Mouse (Mus musculus) E14TG2a.4 (cell line): ENCODE results near the gene Abcc3.
"Not testable (repeated sequence)": the region's sequence is repeated elsewhere in the genome, so short reads cannot be mapped to it uniquely, and the experiment has no call there.

ENCODE experiments used
- H3K27me3 ChIP-seq: 2 replicates; pipeline ENCODE4 v1.6.1; 2014; ENCODE audit warnings: low read length, control low read depth; ENCODE audit not compliant: insufficient read depth
- H3K36me3 ChIP-seq: 2 replicates; pipeline ENCODE4 v1.6.1; 2014; ENCODE audit warnings: low read length, control low read depth; ENCODE audit not compliant: insufficient read depth
- H3K4me1 ChIP-seq: replicated peaks from 2 replicates; pipeline ENCODE4 v1.6.1; 2014; ENCODE audit warnings: low read depth, low read length, control low read depth
- H3K4me3 ChIP-seq: replicated peaks from 2 replicates; pipeline ENCODE4 v1.5.1; 2014; ENCODE audit warnings: mild to moderate bottlenecking, low read length
- H3K9me3 ChIP-seq: 2 replicates; pipeline ENCODE4 v1.6.1; 2014; ENCODE audit warnings: low read length, control low read depth
- CTCF ChIP-seq: conservative IDR thresholded peaks from 2 replicates; pipeline ENCODE4 v1.5.1; 2014; ENCODE audit warnings: low read length
- NANOG ChIP-seq: IDR thresholded peaks from 2 replicates; pipeline ENCODE4 v1.6.1; 2014; ENCODE audit warnings: borderline replicate concordance, low read length, mixed read lengths
- POU5F1 ChIP-seq: IDR thresholded peaks from 2 replicates; pipeline ENCODE4 v1.6.1; 2014; ENCODE audit warnings: low read length, borderline replicate concordance

Gene Abcc3

DNA sequence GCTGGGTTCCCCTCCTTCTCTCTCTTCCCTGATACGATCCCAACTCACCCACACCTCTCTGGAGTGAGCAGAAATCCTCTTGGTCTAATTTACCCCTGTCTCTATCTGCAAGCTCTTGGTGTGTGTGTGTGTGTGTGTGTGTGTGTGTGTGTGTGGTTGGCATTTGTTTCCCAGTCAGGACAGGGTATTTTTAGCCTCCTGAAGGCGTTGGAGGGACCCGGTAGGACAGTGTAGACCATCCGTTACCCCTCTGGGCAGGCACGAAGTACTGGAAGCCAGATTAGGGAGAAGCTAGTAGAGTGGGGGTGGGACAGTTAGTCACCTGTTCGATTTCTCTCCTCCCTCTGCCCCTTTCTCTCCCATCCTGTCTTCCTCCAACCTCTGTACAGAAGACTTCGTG is 1.3 kb upstream of the Abcc3 start:
- Histone ChIP-seq H3K4me3 (no peak overlapping the region), H3K27me3 (peaks cover 48% of the 10 kb centered on the region), H3K9me3 (no peaks in the 10 kb centered on the region), H3K36me3 (no peaks in the 10 kb centered on the region), H3K4me1 (peaks cover 17% of the 10 kb centered on the region; the same call in 1 of the 2 replicates)
- TF ChIP-seq NANOG (no peak), POU5F1 (no peak), CTCF (no peak)

DNA sequence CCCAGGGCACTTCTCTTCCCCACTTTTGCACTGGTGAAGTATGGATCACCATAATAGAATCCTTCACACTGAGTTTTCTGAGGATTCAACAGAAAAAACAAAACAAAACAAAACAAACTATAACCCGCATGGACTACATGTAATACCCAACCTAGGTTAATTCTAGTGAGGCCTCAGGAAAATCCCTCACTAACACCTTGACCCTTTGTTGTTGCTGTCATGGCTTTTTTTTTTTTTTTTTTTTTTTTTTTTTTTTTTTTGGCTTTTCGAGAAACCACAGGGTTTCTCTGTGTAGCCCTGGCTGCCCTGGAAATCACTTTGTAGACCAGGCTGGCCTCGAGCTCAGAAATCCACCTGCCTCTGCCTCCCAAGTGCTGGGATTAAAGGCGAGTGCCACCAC is 693 bp upstream of the Abcc3 start:
- not testable (repeated sequence) for H3K4me3 ChIP-seq, H3K9me3 ChIP-seq, H3K36me3 ChIP-seq
- H3K4me1 ChIP-seq = peaks cover 17% of the 10 kb centered on the region; the same call in 1 of the 2 replicates
- peaks cover 48% of the 10 kb centered on the region for H3K27me3 ChIP-seq

DNA sequence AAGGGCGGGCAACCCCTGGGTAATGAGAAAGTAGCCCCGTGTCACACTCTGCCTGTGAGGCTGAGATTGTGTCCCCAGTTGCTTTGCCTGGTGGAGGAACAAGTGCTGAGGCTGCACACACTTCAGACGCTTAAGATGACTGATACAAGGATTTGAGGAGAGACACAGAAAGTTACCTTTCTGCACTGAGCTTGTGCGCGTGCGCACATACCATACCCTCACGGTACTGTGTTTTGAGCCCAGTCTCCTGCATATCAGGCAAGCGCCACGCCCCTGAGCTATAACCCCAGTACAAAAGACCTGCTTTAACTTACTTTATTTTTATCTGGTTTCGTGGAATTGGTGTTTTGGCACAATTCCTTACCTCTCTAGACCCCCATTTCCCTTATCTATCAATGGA is 1.1 kb downstream of the Abcc3 start:
- TF ChIP-seq CTCF = no peak
- no peak for TF ChIP-seq POU5F1
- TF ChIP-seq NANOG = no peak
- Histone ChIP-seq H3K4me3 (no peak overlapping the region), H3K27me3 (peaks cover 48% of the 10 kb centered on the region), H3K36me3 (no peaks in the 10 kb centered on the region), H3K4me1 (peaks cover 17% of the 10 kb centered on the region; the same call in 1 of the 2 replicates), H3K9me3 (no peaks in the 10 kb centered on the region)

DNA sequence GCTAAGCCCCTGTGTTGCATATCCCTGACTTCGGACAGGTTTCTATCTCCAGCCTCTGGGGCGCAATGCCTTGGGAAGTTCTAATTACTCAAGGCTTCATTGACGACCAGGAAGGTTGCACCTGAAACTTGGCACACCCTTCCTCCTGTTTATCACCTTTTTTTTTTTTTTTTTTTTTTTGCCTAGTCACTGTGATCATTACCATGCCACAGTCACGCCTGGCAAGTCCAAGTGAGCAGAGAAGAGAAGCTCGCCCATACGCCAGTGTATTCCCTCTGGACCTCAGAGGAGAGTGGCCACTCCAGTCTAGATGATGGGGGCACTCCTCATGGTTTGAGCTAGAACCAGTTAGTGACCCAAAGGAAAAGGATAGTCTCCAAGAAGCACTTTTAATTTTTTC is 2.0 kb downstream of the Abcc3 start:
- no peak for TF ChIP-seq CTCF
- TF ChIP-seq NANOG = no peak
- no peak for TF ChIP-seq POU5F1
- Histone ChIP-seq H3K9me3 (no peaks in the 10 kb centered on the region), H3K4me1 (peaks cover 17% of the 10 kb centered on the region; the same call in 1 of the 2 replicates), H3K36me3 (no peaks in the 10 kb centered on the region), H3K4me3 (no peak overlapping the region), H3K27me3 (peaks cover 47% of the 10 kb centered on the region)

DNA sequence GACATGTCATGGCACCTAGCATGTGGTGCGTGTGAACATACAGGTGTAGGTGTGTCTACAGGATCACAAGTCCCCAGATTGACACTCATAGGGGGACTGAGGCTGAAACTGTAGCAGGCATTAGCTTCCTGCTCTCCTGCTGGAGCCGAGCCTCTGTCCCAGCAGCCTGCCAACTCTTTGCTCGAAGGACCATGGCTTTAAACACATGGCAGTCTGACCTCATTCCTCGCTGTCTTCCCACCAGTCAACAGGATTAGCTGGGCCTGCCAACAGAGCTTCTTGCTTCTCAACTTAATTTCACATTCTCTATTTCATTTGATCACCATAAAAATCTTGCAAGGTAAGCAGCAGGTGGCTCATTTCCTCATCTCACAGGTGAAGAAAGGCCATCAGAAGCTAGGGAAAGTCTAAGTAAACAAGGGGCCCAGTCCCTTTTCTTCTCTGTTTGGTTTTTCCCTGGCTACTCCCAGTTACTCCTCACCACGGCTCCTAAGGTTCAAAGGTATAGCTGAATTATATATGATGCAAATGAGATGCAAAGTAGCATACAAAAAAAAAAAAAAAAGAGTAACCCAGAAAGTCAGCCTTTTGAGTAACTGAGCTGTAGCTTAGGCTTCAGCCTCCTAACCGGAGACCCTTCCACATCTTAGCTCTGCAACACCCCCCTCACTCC is 2.9 kb downstream of the Abcc3 start:
- Histone ChIP-seq H3K27me3 (peaks cover 40% of the 10 kb centered on the region), H3K36me3 (no peaks in the 10 kb centered on the region), H3K9me3 (no peaks in the 10 kb centered on the region), H3K4me3 (no peak overlapping the region), H3K4me1 (peaks cover 17% of the 10 kb centered on the region; the same call in 1 of the 2 replicates)
- TF ChIP-seq CTCF (no peak), NANOG (no peak), POU5F1 (no peak)

DNA sequence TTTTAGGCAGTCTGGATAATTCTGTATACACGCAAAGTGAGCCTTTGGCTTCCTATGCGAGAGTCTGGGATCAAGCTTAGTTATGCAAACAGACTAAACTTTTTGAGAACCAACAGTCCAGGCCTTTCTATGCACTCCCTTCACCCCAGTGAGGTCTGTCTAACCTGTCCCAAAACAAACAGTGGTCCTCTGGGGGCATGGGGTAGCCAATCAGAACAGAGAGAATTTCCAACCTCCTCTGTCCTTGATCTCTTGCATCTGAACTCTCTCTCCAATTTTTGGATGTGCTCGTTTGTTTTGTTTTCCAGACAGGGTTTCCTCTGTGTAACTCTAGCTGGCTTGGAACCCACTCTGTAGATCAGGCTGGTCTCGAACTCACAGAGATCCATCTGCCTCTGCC is 3.8 kb downstream of the Abcc3 start:
- H3K4me3 ChIP-seq = no peak overlapping the region
- TF ChIP-seq NANOG = no peak
- TF ChIP-seq CTCF = no peak
- TF ChIP-seq POU5F1 = no peak
- H3K27me3 ChIP-seq = peaks cover 36% of the 10 kb centered on the region
- no peaks in the 10 kb centered on the region for H3K36me3 ChIP-seq
- peaks cover 17% of the 10 kb centered on the region; the same call in 1 of the 2 replicates for H3K4me1 ChIP-seq
- H3K9me3 ChIP-seq = no peaks in the 10 kb centered on the region

DNA sequence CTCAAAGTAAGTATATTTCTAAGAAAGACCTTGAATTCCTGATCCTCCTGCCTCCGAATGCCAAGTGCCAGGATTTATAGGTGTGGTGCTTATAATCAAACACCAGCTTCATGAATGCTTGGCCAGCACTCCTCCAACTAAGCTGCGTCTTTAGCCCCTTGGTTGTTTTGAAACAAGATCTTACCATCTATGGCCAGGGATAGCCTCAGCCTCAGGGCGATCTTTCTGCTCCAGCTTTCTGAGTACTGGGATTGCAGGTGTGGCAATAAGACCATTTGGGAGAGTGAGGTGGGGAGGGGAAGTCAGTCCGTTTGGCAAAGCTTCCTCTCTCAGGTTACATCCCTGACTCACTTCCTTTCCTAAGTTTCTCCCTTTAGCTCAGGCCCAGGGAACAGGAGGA is 5.0 kb downstream of the Abcc3 start:
- H3K4me1 ChIP-seq = peaks cover 12% of the 10 kb centered on the region; the same call in 1 of the 2 replicates
- H3K36me3 ChIP-seq = no peaks in the 10 kb centered on the region
- no peak overlapping the region for H3K4me3 ChIP-seq
- H3K27me3 ChIP-seq = peaks cover 33% of the 10 kb centered on the region
- no peaks in the 10 kb centered on the region for H3K9me3 ChIP-seq
- no peak for TF ChIP-seq CTCF
- TF ChIP-seq POU5F1 = no peak
- TF ChIP-seq NANOG = no peak

DNA sequence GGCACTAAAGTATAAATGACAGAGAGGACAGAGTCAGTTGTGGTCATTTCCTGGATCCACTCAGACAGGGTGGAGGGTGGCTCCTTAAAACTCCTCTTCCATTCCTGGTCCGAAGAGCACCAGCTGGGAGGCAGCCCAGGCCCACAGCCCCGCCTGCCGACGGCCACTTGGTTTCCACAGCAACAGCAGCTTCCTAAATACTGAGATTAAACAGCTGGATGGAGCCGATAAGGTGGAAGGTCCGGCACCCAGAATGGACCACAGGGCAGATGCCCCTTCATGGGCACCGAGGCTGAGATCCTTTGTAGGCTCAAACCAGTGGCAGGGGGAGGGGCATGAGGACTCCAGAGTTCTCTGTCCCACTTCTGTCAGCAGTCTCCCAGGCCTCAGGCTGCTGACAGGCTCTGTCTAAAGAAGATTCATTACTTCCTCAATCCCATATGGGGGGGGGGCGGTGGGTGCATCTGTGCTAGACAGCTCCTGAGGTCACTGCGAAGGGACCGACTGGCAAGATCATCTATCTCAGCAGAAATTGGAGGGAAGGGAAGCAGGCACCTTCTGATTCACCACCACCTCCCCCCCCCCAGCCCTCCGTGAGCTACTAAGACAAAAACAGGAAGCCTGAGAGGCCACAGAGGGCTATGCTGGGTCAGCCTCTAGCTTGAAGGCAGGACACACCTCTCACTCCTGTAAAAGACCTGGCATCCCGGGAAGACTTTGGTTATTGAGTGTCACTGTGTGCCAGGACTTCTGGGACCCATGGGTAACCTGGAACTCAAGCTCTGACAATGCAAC is 6.6 kb downstream of the Abcc3 start:
- peaks cover 21% of the 10 kb centered on the region for H3K27me3 ChIP-seq
- H3K9me3 ChIP-seq = no peaks in the 10 kb centered on the region
- no peak overlapping the region for H3K4me3 ChIP-seq
- TF ChIP-seq CTCF (no peak), POU5F1 (no peak)
- no peaks in the 10 kb centered on the region for H3K4me1 ChIP-seq
- no peaks in the 10 kb centered on the region for H3K36me3 ChIP-seq

DNA sequence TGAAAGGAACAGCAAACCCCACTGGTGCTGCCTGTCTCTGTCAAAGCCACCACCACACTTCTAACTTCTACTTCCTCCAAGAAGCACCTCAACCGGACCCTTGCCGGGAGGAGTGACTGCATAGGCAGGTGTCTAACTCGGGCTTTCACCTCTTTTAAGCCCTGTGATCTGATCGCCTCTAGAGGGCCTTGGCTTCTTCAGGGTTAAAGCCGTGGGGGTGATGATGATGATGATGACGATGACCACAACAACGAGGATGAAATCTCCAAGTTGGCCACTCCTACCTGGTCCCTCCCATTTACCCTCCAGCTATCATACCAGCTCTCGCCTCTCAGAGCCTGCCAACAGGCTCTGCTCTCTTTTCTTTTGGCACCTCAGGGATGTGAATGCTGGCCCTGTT is 13.1 kb downstream of the Abcc3 start:
- Histone ChIP-seq H3K36me3 (no peaks in the 10 kb centered on the region), H3K9me3 (no peaks in the 10 kb centered on the region), H3K4me1 (no peaks in the 10 kb centered on the region), H3K27me3 (peaks cover 13% of the 10 kb centered on the region; the same call in 1 of the 2 replicates), H3K4me3 (no peak overlapping the region)
- TF ChIP-seq CTCF (no peak), NANOG (no peak), POU5F1 (no peak)
